Mouse (Mus musculus) bone marrow macrophage, adult 2 months (primary cell): ENCODE data around the gene Rbms1. TPM values are rescaled to one million over a fixed set of nuclear protein-coding genes. Genes with fewer than 3 reads are reported as not detected.

Source experiments
- H3K27ac ChIP-seq: 2 replicates; pipeline ENCODE4 v1.5.1; 2012; ENCODE audit warnings: low read depth, low read length; ENCODE audit not compliant: insufficient read depth
- H3K4me1 ChIP-seq: 2 replicates; pipeline ENCODE4 v1.6.1; 2012; ENCODE audit warnings: low read length; ENCODE audit not compliant: control insufficient read depth, insufficient read depth
- H3K4me3 ChIP-seq: 2 replicates; pipeline ENCODE4 v1.5.1; 2012; ENCODE audit warnings: mild to moderate bottlenecking, low read length, moderate library complexity; ENCODE audit not compliant: insufficient read depth
- CTCF ChIP-seq: IDR thresholded peaks from 2 replicates; pipeline ENCODE4 v1.5.1; 2012; ENCODE audit warnings: low read depth, mild to moderate bottlenecking, low read length, moderate library complexity
- POLR2A ChIP-seq: IDR thresholded peaks from 2 replicates; pipeline ENCODE4 v1.6.1; 2012; ENCODE audit warnings: mild to moderate bottlenecking, low read depth, low read length, borderline replicate concordance
- polyA plus RNA-seq: library from polyadenylated mRNA; stranded (reverse); fragments of >200 nt; gene quantifications from 2 replicates; pipeline ENCODE4 v1.2.4, GENCODE M21; 2012; ENCODE audit not compliant: missing spikeins, insufficient read depth, insufficient read length

Rbms1 gene
- polyA plus RNA-seq, 1 experiment = 111 TPM

GRCm38 (mm10) chr2:60816307-60816706 is 146.7 kb downstream of the Rbms1 start:
- Histone ChIP-seq H3K27ac (no peak overlapping the region), H3K4me3 (no peak overlapping the region), H3K4me1 (peaks cover 51% of the 10 kb centered on the region)
- TF ChIP-seq POLR2A (no peak), CTCF (no peak)

DNA sequence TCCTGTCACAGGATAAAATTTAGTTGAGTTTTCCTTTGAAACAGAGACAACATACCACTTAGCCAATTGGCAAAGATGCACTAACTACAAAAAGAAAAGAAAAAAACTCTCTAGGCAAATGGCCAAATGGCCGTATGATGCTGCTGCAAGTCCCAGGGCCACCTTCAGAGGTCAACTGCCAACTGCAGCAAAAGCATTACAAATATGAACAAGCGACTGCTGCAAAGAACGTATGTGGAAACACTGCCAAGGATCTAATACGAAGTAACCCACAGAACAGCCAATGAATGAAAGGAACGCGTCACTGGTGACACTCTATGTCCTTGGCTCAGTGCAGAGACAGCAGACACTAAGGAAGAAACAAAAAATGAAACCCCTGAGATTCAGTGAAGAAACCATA is 148.2 kb downstream of the Rbms1 start:
- Histone ChIP-seq H3K27ac (no peak overlapping the region), H3K4me1 (peaks cover 52% of the 10 kb centered on the region), H3K4me3 (no peak overlapping the region)
- no peak for TF ChIP-seq POLR2A
- TF ChIP-seq CTCF = no peak

DNA sequence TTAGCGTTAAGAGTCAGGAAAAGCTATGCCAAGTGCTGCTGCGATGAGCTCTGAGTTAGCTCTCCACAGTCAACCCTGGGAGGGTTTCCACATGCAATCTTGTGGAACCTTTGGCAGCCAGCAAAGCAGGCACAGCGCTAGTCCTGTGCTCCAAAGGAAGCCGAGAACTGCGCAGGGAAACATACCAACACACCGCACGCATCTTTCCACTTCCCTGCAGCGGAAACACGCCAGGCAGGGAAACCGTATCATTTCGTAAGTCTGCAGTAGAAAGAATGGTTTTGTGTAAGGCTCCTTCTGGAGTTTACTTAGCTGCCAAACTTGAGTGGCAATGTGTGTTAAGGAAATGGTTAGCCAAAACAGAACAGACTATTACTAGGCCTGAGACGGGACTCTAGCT is 150.0 kb downstream of the Rbms1 start:
- no peak overlapping the region for H3K4me3 ChIP-seq
- H3K4me1 ChIP-seq = peaks cover 60% of the 10 kb centered on the region
- TF ChIP-seq CTCF (no peak), POLR2A (no peak)
- H3K27ac ChIP-seq = no peak overlapping the region

DNA sequence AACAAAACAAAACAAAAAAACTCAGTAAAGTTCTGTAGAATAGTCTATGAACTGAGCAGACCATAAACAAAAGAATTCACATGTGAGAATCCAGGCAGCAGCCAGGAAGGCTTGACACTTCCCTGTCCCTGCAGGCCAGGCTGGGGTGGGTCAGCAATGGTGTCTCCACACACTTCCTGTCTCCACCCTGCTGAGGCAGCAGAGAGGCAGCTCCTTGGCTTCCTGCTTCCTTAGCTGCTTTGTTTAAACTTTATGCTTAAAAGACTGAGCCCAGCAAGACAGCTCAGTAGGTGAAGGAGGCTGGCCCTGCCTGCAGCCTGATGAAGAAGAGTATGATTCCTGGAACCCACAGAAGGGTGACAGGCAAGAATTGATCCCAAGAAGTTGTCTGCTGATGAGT is 152.4 kb downstream of the Rbms1 start:
- TF ChIP-seq POLR2A = no peak
- no peak for TF ChIP-seq CTCF
- H3K4me1 ChIP-seq = peaks cover 57% of the 10 kb centered on the region

DNA sequence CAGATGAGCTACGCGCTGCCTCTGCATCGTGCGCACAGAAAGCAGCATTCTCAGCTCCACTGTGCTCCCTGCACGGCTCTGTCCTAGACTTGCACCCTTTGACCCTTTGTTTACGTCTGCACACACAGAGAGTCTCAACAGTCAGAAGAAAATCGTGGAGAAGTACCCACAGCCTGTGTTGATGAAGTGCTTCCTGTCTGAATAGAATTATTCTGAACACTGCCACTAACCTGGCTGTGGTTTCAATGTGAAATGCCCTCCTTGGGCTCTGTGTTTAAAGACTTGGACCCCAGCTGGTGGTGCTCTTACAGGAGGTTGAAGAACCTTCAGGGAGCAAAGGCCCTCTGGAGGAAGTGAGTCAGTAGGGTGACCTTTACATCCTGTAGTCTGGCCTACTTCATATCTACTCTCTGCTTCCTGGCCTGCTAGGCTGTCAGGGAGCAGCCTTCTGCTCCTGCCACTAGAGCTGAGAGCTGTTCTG is 153.5 kb downstream of the Rbms1 start:
- peaks cover 53% of the 10 kb centered on the region for H3K4me1 ChIP-seq
- TF ChIP-seq POLR2A (no peak), CTCF (no peak)
- peak overlapping the region; percentile 80 for H3K27ac ChIP-seq
- no peak overlapping the region for H3K4me3 ChIP-seq

More for the DNA sequence above, 152.4 kb downstream of the Rbms1 start:
- no peak overlapping the region for H3K4me3 ChIP-seq
- H3K27ac ChIP-seq = peak overlapping the region; percentile 80

DNA sequence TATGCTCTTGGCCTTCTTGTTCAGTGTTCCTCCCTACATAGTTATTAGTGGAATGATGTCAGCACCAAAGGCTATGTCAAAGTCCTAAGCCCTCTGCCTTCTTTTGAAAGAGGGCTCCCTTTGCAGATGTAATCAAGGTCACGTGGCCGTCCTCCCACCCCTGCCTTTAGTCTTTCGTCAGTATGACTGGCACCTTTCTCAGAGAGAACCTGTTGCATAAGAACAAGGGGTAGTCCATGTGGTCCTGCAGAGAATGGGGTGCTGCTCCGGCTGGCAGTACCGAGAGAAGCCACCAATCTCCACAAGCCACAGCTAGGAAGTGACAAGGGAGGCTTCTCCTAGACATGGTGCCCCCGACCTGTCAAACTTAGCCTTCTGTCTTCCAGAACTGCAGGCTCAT is 154.2 kb downstream of the Rbms1 start:
- TF ChIP-seq CTCF (no peak), POLR2A (no peak)
- peaks cover 51% of the 10 kb centered on the region for H3K4me1 ChIP-seq
- H3K27ac ChIP-seq = no peak overlapping the region
- H3K4me3 ChIP-seq = no peak overlapping the region

DNA sequence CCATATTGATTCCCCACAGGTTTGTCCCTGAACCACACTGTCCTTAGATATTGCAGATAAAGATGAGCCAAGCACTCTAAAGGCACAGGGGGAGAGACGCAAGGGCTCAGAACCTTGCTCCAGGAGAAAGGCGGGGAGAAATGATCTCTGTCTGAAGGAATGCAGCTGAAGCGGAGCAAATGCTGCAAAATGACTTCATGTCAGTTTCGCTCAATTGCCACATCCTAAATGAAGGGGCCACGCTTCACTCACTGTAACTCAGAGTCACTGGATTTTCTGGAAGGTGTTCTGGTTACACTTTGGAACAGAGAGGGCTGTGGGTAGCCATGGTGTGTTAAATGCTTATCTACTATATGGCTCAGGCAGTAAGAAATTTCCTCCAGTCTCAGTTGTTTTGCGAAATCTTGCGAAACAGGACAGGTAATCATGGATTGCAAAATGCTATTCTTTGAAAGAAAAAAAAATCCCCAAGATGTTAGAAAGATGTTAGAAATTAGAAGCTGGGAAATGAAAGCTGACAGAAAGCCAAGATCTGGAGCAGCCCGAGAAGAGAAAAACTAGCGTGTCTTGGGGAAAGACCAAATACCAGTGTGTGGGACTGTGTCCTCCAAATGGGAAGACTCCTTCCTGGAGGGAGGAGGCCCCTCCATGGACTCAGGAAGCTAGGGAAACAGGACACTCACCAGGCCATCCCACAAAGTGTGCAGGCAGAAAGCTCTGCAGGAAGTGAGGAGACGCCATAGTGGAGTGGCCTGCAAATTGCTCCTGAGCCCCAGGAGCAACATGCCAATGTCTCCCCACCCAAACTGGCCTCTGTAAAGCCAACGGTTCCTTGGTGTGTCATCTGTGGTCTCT is 155.4 kb downstream of the Rbms1 start:
- H3K27ac ChIP-seq = 0 out of 2 replicates have a peak overlapping the region, but pooled peaks have one; percentile 28
- TF ChIP-seq POLR2A (no peak), CTCF (no peak)
- peaks cover 53% of the 10 kb centered on the region for H3K4me1 ChIP-seq
- H3K4me3 ChIP-seq = no peak overlapping the region

- Histone ChIP-seq H3K27ac (no peak overlapping the region), H3K4me3 (no peak overlapping the region), H3K4me1 (peaks cover 34% of the 10 kb centered on the region)
- TF ChIP-seq POLR2A = no peak
Observed at GRCm38 (mm10) chr2:60804763-60805162, 158.2 kb downstream of the Rbms1 start.

DNA sequence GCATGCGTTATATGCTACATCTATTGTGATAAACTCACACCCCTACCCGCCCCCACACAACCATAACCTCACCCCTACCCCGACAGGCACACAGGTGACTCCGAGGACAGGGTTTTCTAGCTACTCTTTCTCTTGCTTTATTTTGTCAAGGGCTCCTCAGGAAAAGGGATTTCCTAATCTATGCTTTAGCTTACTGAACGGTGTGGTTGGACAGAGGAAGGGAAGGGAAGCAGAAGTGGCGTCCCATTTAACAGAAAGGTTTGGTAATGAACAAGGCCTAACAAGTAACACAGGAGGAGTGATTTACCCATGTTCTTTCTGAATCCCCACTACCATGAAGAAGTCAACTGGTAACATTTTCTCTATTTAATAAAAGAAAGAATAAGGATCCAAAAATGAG is 159.6 kb downstream of the Rbms1 start:
- TF ChIP-seq POLR2A (no peak), CTCF (no peak)
- H3K27ac ChIP-seq = no peak overlapping the region
- no peak overlapping the region for H3K4me3 ChIP-seq
- H3K4me1 ChIP-seq = peaks cover 21% of the 10 kb centered on the region

DNA sequence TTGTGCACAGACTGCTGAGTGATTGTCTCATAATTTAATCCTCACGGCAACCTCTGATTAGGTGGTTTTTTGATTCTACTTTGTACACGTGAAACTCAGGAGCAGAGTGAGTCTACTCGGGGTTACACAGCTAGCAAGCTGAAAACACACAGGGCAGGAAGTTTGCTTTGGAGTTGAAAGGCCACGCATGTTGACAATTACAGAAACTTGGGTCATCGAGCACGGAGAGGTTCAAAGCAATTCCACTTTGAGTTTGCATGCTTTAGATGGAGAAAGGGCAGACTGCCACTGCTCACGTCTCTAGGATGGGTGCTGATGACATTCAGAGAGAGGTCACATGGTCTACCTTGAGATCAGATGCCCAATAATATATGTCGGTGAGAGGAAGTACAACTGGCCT is 160.2 kb downstream of the Rbms1 start:
- Histone ChIP-seq H3K4me1 (peaks cover 15% of the 10 kb centered on the region), H3K27ac (no peak overlapping the region), H3K4me3 (no peak overlapping the region)
- TF ChIP-seq POLR2A = no peak

DNA sequence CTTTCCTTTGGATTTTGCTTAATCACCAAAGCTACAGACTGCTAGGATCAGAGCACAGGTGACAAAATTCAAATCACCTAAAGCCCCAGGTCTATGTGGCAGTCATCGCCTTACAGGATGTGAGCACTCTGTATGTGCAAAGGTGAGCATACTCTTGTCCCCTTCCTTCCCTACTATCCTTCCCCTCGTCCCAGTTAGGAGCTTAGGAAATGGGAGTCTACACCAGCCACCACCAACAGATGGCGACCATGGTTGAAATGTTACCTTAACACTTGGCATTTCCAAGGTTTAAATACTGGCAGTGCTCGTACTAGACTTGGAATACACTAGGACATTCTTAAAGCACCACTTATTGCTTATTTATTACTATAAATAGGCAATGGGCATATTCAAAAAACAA is 160.8 kb downstream of the Rbms1 start:
- H3K4me3 ChIP-seq = no peak overlapping the region
- TF ChIP-seq POLR2A (no peak), CTCF (no peak)
- peaks cover 9% of the 10 kb centered on the region for H3K4me1 ChIP-seq
- no peak overlapping the region for H3K27ac ChIP-seq
